Mouse (Mus musculus): ENCODE data around the gene Sctr. TPM values are rescaled to one million over a fixed set of nuclear protein-coding genes. Genes with fewer than 3 reads are reported as not detected.

The Sctr gene
- polyA plus RNA-seq, 1 experiment from 2014 or later = 0.90 TPM

GRCm38 (mm10) chr1:120012638-120013037 is 5.9 kb downstream of the Sctr start:
- no peak for ATAC-seq
- H3K27me3 ChIP-seq (replicated peaks) = 0 out of 2 replicates have a peak, but pooled peaks cover 5% of the 10 kb centered on the region
- H3K36me3 ChIP-seq = no peaks in the 10 kb centered on the region
- H3K4me1 ChIP-seq (replicated peaks) = 0 out of 2 replicates have a peak, but pooled peaks cover 2% of the 10 kb centered on the region
- H3K27ac ChIP-seq = no peak overlapping the region
- WGBS = 83% methylated on average over 12 of the region's 12 CpGs
- no peaks in the 10 kb centered on the region for H3K9me3 ChIP-seq
- no peak overlapping the region for H3K4me3 ChIP-seq (replicated peaks)
- no peak overlapping the region for H3K9ac ChIP-seq
- H3K4me2 ChIP-seq (replicated peaks) = no peak overlapping the region

GRCm38 (mm10) chr1:120013111-120013510 is 6.4 kb downstream of the Sctr start:
- Histone ChIP-seq H3K4me3 (replicated peaks) (no peak overlapping the region), H3K4me1 (replicated peaks) (no peaks in the 10 kb centered on the region), H3K27ac (no peak overlapping the region), H3K36me3 (no peaks in the 10 kb centered on the region), H3K27me3 (replicated peaks) (0 out of 2 replicates have a peak, but pooled peaks cover 5% of the 10 kb centered on the region), H3K4me2 (replicated peaks) (no peak overlapping the region), H3K9me3 (no peaks in the 10 kb centered on the region), H3K9ac (no peak overlapping the region)
- 0 out of 2 replicates have a peak, but pooled peaks have one; percentile 30 for ATAC-seq

GRCm38 (mm10) chr1:120016240-120016639 is 9.5 kb downstream of the Sctr start:
- 89% methylated on average over 2 of the region's 2 CpGs for WGBS
- H3K4me2 ChIP-seq (replicated peaks) = no peak overlapping the region
- H3K9me3 ChIP-seq = no peaks in the 10 kb centered on the region
- ATAC-seq = peak; percentile 64
- H3K27me3 ChIP-seq (replicated peaks) = no peaks in the 10 kb centered on the region
- H3K36me3 ChIP-seq = no peaks in the 10 kb centered on the region
- no peaks in the 10 kb centered on the region for H3K4me1 ChIP-seq (replicated peaks)
- no peak overlapping the region for H3K4me3 ChIP-seq (replicated peaks)
- H3K27ac ChIP-seq = no peak overlapping the region
- H3K9ac ChIP-seq = no peak overlapping the region

GRCm38 (mm10) chr1:120018900-120019299 is 12.2 kb downstream of the Sctr start:
- Histone ChIP-seq H3K4me1 (replicated peaks) (no peaks in the 10 kb centered on the region), H3K9ac (no peak overlapping the region), H3K4me3 (replicated peaks) (no peak overlapping the region), H3K27me3 (replicated peaks) (no peaks in the 10 kb centered on the region), H3K27ac (no peak overlapping the region), H3K4me2 (replicated peaks) (no peak overlapping the region), H3K9me3 (no peaks in the 10 kb centered on the region), H3K36me3 (no peaks in the 10 kb centered on the region)
- ATAC-seq = no peak
- WGBS = 72% methylated on average over 3 of the region's 3 CpGs

- H3K27me3 ChIP-seq (replicated peaks) = no peaks in the 10 kb centered on the region
- H3K4me1 ChIP-seq (replicated peaks) = peaks cover 2% of the 10 kb centered on the region
- H3K4me2 ChIP-seq (replicated peaks) = no peak overlapping the region
- 88% methylated on average over 12 of the region's 12 CpGs for WGBS
- H3K27ac ChIP-seq = no peak overlapping the region
- no peaks in the 10 kb centered on the region for H3K36me3 ChIP-seq
- no peak overlapping the region for H3K4me3 ChIP-seq (replicated peaks)
- no peak for ATAC-seq
- no peaks in the 10 kb centered on the region for H3K9me3 ChIP-seq
- no peak overlapping the region for H3K9ac ChIP-seq
These were observed 12.7 kb downstream of the Sctr start for GRCm38 (mm10) chr1:120019428-120019827.

- no peak overlapping the region for H3K9ac ChIP-seq
- H3K36me3 ChIP-seq = no peaks in the 10 kb centered on the region
- H3K27me3 ChIP-seq (replicated peaks) = no peaks in the 10 kb centered on the region
- WGBS = 63% methylated on average over 7 of the region's 7 CpGs
- no peak overlapping the region for H3K4me2 ChIP-seq (replicated peaks)
- no peak overlapping the region for H3K4me3 ChIP-seq (replicated peaks)
- H3K9me3 ChIP-seq = no peaks in the 10 kb centered on the region
- no peak for ATAC-seq
- peaks cover 8% of the 10 kb centered on the region for H3K4me1 ChIP-seq (replicated peaks)
- H3K27ac ChIP-seq = no peak overlapping the region
These were observed 13.7 kb downstream of the Sctr start for GRCm38 (mm10) chr1:120020322-120020897.

GRCm38 (mm10) chr1:120021951-120022350 is 15.3 kb downstream of the Sctr start:
- 83% methylated on average over 17 of the region's 17 CpGs for WGBS
- Histone ChIP-seq H3K9me3 (no peaks in the 10 kb centered on the region), H3K4me2 (replicated peaks) (no peak overlapping the region), H3K27me3 (replicated peaks) (no peaks in the 10 kb centered on the region), H3K27ac (no peak overlapping the region), H3K4me1 (replicated peaks) (peaks cover 8% of the 10 kb centered on the region), H3K36me3 (no peaks in the 10 kb centered on the region), H3K4me3 (replicated peaks) (no peak overlapping the region), H3K9ac (no peak overlapping the region)
- no peak for ATAC-seq

- 36% methylated on average over 10 of the region's 10 CpGs for WGBS
- Histone ChIP-seq H3K4me1 (replicated peaks) (peaks cover 8% of the 10 kb centered on the region), H3K4me3 (replicated peaks) (no peak overlapping the region), H3K9ac (no peak overlapping the region), H3K36me3 (no peaks in the 10 kb centered on the region), H3K4me2 (replicated peaks) (no peak overlapping the region), H3K27me3 (replicated peaks) (no peaks in the 10 kb centered on the region), H3K9me3 (no peaks in the 10 kb centered on the region), H3K27ac (no peak overlapping the region)
- peak; percentile 60 for ATAC-seq
These were observed 17.8 kb downstream of the Sctr start for GRCm38 (mm10) chr1:120024331-120025049.

- Histone ChIP-seq H3K9ac (no peak overlapping the region), H3K27ac (no peak overlapping the region), H3K4me2 (replicated peaks) (no peak overlapping the region), H3K27me3 (replicated peaks) (no peaks in the 10 kb centered on the region), H3K36me3 (no peaks in the 10 kb centered on the region), H3K4me3 (replicated peaks) (no peak overlapping the region), H3K9me3 (no peaks in the 10 kb centered on the region), H3K4me1 (replicated peaks) (peaks cover 8% of the 10 kb centered on the region)
- ATAC-seq = peak; percentile 70
- WGBS = 4% methylated on average over 2 of the region's 2 CpGs
These were observed 18.4 kb downstream of the Sctr start for GRCm38 (mm10) chr1:120025050-120025439.

- WGBS = 77% methylated on average over 4 of the region's 4 CpGs
- Histone ChIP-seq H3K4me3 (replicated peaks) (no peak overlapping the region), H3K4me2 (replicated peaks) (no peak overlapping the region), H3K27ac (no peak overlapping the region), H3K27me3 (replicated peaks) (no peaks in the 10 kb centered on the region), H3K36me3 (no peaks in the 10 kb centered on the region), H3K4me1 (replicated peaks) (peaks cover 8% of the 10 kb centered on the region), H3K9me3 (no peaks in the 10 kb centered on the region), H3K9ac (no peak overlapping the region)
- no peak for ATAC-seq
These were observed 21.0 kb downstream of the Sctr start for GRCm38 (mm10) chr1:120027693-120028092.

- Histone ChIP-seq H3K4me3 (replicated peaks) (no peak overlapping the region), H3K9ac (no peak overlapping the region), H3K27ac (no peak overlapping the region), H3K36me3 (no peaks in the 10 kb centered on the region), H3K4me2 (replicated peaks) (no peak overlapping the region), H3K4me1 (replicated peaks) (no peaks in the 10 kb centered on the region), H3K27me3 (replicated peaks) (no peaks in the 10 kb centered on the region), H3K9me3 (no peaks in the 10 kb centered on the region)
- ATAC-seq = no peak
- WGBS = 84% methylated on average over 3 of the region's 3 CpGs
These were observed 23.8 kb downstream of the Sctr start for GRCm38 (mm10) chr1:120030474-120030873.

- H3K36me3 ChIP-seq = no peaks in the 10 kb centered on the region
- peak; percentile 89 for ATAC-seq
- no peaks in the 10 kb centered on the region for H3K9me3 ChIP-seq
- H3K27ac ChIP-seq = no peak overlapping the region
- WGBS = 41% methylated on average over 10 of the region's 10 CpGs
- H3K9ac ChIP-seq = no peak overlapping the region
- H3K4me1 ChIP-seq (replicated peaks) = no peaks in the 10 kb centered on the region
- no peak overlapping the region for H3K4me3 ChIP-seq (replicated peaks)
- H3K4me2 ChIP-seq (replicated peaks) = no peak overlapping the region
- H3K27me3 ChIP-seq (replicated peaks) = no peaks in the 10 kb centered on the region
These were observed 26.2 kb downstream of the Sctr start for GRCm38 (mm10) chr1:120032804-120033468.
